Mouse (Mus musculus) lung, postnatal 0 days (tissue): ENCODE data around the gene Ubap2.

Source experiments
- CTCF ChIP-seq: IDR thresholded peaks from 2 replicates; pipeline ENCODE4 v1.5.1; 2016; ENCODE audit warnings: antibody characterized with exemption, mild to moderate bottlenecking
- EP300 ChIP-seq: IDR thresholded peaks from 2 replicates; pipeline ENCODE4 v1.6.1; 2016; ENCODE audit warnings: antibody characterized with exemption, mild to moderate bottlenecking, control low read depth

GRCm38 (mm10) chr4:41149891-41150290, 125.1 kb downstream of the Ubap2 start:
- no peak for TF ChIP-seq CTCF
- TF ChIP-seq EP300 = no peak
